Mouse (Mus musculus): ENCODE results near the gene Fgfr2.

Fgfr2 gene

GRCm38 (mm10) chr7:130213156-130213555 is 2910.0 kb downstream of the Fgfr2 start:
- Histone ChIP-seq H3K27me3 (ENCODE audit: insufficient read depth, low read length) (peaks cover 5% of the 10 kb centered on the region; the same call in 1 of the 2 replicates), H3K4me1 (replicated peaks; ENCODE audit: low read depth, low read length) (peaks cover 44% of the 10 kb centered on the region), H3K9me3 (ENCODE audit: low read length) (no peaks in the 10 kb centered on the region), H3K36me3 (ENCODE audit: insufficient read depth, low read length) (0 out of 2 replicates have a peak, but pooled peaks cover 5% of the 10 kb centered on the region), H3K4me3 (replicated peaks; ENCODE audit: low read length) (no peak overlapping the region)
- TF ChIP-seq POU5F1 (IDR thresholded peaks at IDR 0.05; ENCODE audit: borderline replicate concordance, low read length) (no peak), CTCF (conservative IDR thresholded peaks at IDR 0.05; ENCODE audit: low read length) (no peak), NANOG (IDR thresholded peaks at IDR 0.05; ENCODE audit: borderline replicate concordance, low read length) (no peak)

- 0 out of 2 replicates have a peak, but pooled peaks cover 5% of the 10 kb centered on the region for H3K36me3 ChIP-seq (ENCODE audit: insufficient read depth, low read length)
- peaks cover 56% of the 10 kb centered on the region for H3K4me1 ChIP-seq (replicated peaks; ENCODE audit: low read depth, low read length)
- peaks cover 5% of the 10 kb centered on the region; the same call in 1 of the 2 replicates for H3K27me3 ChIP-seq (ENCODE audit: insufficient read depth, low read length)
- no peak overlapping the region for H3K4me3 ChIP-seq (replicated peaks; ENCODE audit: low read length)
- no peaks in the 10 kb centered on the region for H3K9me3 ChIP-seq (ENCODE audit: low read length)
- TF ChIP-seq POU5F1 (IDR thresholded peaks at IDR 0.05; ENCODE audit: borderline replicate concordance, low read length) (no peak), NANOG (IDR thresholded peaks at IDR 0.05; ENCODE audit: borderline replicate concordance, low read length) (no peak), CTCF (conservative IDR thresholded peaks at IDR 0.05; ENCODE audit: low read length) (no peak)
Observed at GRCm38 (mm10) chr7:130211411-130211810, 2911.7 kb downstream of the Fgfr2 start.

GRCm38 (mm10) chr7:130208601-130209000 is 2914.5 kb downstream of the Fgfr2 start:
- H3K4me3 ChIP-seq (replicated peaks; ENCODE audit: low read length): no peak overlapping the region
- no peaks in the 10 kb centered on the region for H3K9me3 ChIP-seq (ENCODE audit: low read length)
- no peaks in the 10 kb centered on the region for H3K36me3 ChIP-seq (ENCODE audit: insufficient read depth, low read length)
- H3K27me3 ChIP-seq (ENCODE audit: insufficient read depth, low read length): peaks cover 5% of the 10 kb centered on the region; the same call in 1 of the 2 replicates
- peaks cover 43% of the 10 kb centered on the region for H3K4me1 ChIP-seq (replicated peaks; ENCODE audit: low read depth, low read length)
- TF ChIP-seq CTCF (conservative IDR thresholded peaks at IDR 0.05; ENCODE audit: low read length) (no peak), POU5F1 (IDR thresholded peaks at IDR 0.05; ENCODE audit: borderline replicate concordance, low read length) (no peak), NANOG (IDR thresholded peaks at IDR 0.05; ENCODE audit: borderline replicate concordance, low read length) (no peak)

- H3K27me3 ChIP-seq (ENCODE audit: insufficient read depth, low read length): no peaks in the 10 kb centered on the region
- no peaks in the 10 kb centered on the region for H3K9me3 ChIP-seq (ENCODE audit: low read length)
- 0 out of 2 replicates have a peak overlapping the region, but pooled peaks have one; percentile 13 for H3K4me3 ChIP-seq (replicated peaks; ENCODE audit: low read length)
- H3K4me1 ChIP-seq (replicated peaks; ENCODE audit: low read depth, low read length): peaks cover 43% of the 10 kb centered on the region
- no peaks in the 10 kb centered on the region for H3K36me3 ChIP-seq (ENCODE audit: insufficient read depth, low read length)
- TF ChIP-seq NANOG (IDR thresholded peaks at IDR 0.05; ENCODE audit: borderline replicate concordance, low read length) (no peak), POU5F1 (IDR thresholded peaks at IDR 0.05; ENCODE audit: borderline replicate concordance, low read length) (no peak), CTCF (conservative IDR thresholded peaks at IDR 0.05; ENCODE audit: low read length) (no peak)
Observed at GRCm38 (mm10) chr7:130206181-130206582, 2917.0 kb downstream of the Fgfr2 start.

- peaks cover 43% of the 10 kb centered on the region for H3K4me1 ChIP-seq (replicated peaks; ENCODE audit: low read depth, low read length)
- H3K9me3 ChIP-seq (ENCODE audit: low read length): no peaks in the 10 kb centered on the region
- no peaks in the 10 kb centered on the region for H3K36me3 ChIP-seq (ENCODE audit: insufficient read depth, low read length)
- no peaks in the 10 kb centered on the region for H3K27me3 ChIP-seq (ENCODE audit: insufficient read depth, low read length)
- TF ChIP-seq POU5F1 (IDR thresholded peaks at IDR 0.05; ENCODE audit: borderline replicate concordance, low read length) (no peak), CTCF (conservative IDR thresholded peaks at IDR 0.05; ENCODE audit: low read length) (no peak), NANOG (IDR thresholded peaks at IDR 0.05; ENCODE audit: borderline replicate concordance, low read length) (no peak)
- H3K4me3 ChIP-seq (replicated peaks; ENCODE audit: low read length): no peak overlapping the region
Observed at GRCm38 (mm10) chr7:130205140-130205539, 2918.0 kb downstream of the Fgfr2 start.

GRCm38 (mm10) chr7:130201020-130201419 is 2922.1 kb downstream of the Fgfr2 start:
- H3K36me3 ChIP-seq (ENCODE audit: insufficient read depth, low read length): no peaks in the 10 kb centered on the region
- TF ChIP-seq POU5F1 (IDR thresholded peaks at IDR 0.05; ENCODE audit: borderline replicate concordance, low read length) (no peak), NANOG (IDR thresholded peaks at IDR 0.05; ENCODE audit: borderline replicate concordance, low read length) (no peak), CTCF (conservative IDR thresholded peaks at IDR 0.05; ENCODE audit: low read length) (no peak)
- no peaks in the 10 kb centered on the region for H3K9me3 ChIP-seq (ENCODE audit: low read length)
- H3K4me3 ChIP-seq (replicated peaks; ENCODE audit: low read length): no peak overlapping the region
- H3K4me1 ChIP-seq (replicated peaks; ENCODE audit: low read depth, low read length): peaks cover 11% of the 10 kb centered on the region
- H3K27me3 ChIP-seq (ENCODE audit: insufficient read depth, low read length): no peaks in the 10 kb centered on the region; the same call in 1 of the 2 replicates

GRCm38 (mm10) chr7:130199951-130200350 is 2923.2 kb downstream of the Fgfr2 start:
- Histone ChIP-seq H3K4me1 (replicated peaks; ENCODE audit: low read depth, low read length) (peaks cover 3% of the 10 kb centered on the region; the same call in 1 of the 2 replicates), H3K27me3 (ENCODE audit: insufficient read depth, low read length) (no peaks in the 10 kb centered on the region; the same call in 1 of the 2 replicates), H3K9me3 (ENCODE audit: low read length) (no peaks in the 10 kb centered on the region), H3K36me3 (ENCODE audit: insufficient read depth, low read length) (no peaks in the 10 kb centered on the region), H3K4me3 (replicated peaks; ENCODE audit: low read length) (no peak overlapping the region)
- TF ChIP-seq POU5F1 (IDR thresholded peaks at IDR 0.05; ENCODE audit: borderline replicate concordance, low read length) (no peak), NANOG (IDR thresholded peaks at IDR 0.05; ENCODE audit: borderline replicate concordance, low read length) (no peak), CTCF (conservative IDR thresholded peaks at IDR 0.05; ENCODE audit: low read length) (no peak)

- TF ChIP-seq POU5F1 (IDR thresholded peaks at IDR 0.05; ENCODE audit: borderline replicate concordance, low read length) (no peak), NANOG (IDR thresholded peaks at IDR 0.05; ENCODE audit: borderline replicate concordance, low read length) (no peak), CTCF (conservative IDR thresholded peaks at IDR 0.05; ENCODE audit: low read length) (no peak)
- Histone ChIP-seq H3K4me1 (replicated peaks; ENCODE audit: low read depth, low read length) (peaks cover 3% of the 10 kb centered on the region; the same call in 1 of the 2 replicates), H3K27me3 (ENCODE audit: insufficient read depth, low read length) (no peaks in the 10 kb centered on the region; the same call in 1 of the 2 replicates), H3K36me3 (ENCODE audit: insufficient read depth, low read length) (no peaks in the 10 kb centered on the region), H3K9me3 (ENCODE audit: low read length) (no peaks in the 10 kb centered on the region), H3K4me3 (replicated peaks; ENCODE audit: low read length) (no peak overlapping the region)
Observed at GRCm38 (mm10) chr7:130199317-130199716, 2923.8 kb downstream of the Fgfr2 start.

- Histone ChIP-seq H3K27me3 (ENCODE audit: insufficient read depth, low read length) (peaks cover 4% of the 10 kb centered on the region; the same call in 1 of the 2 replicates), H3K4me1 (replicated peaks; ENCODE audit: low read depth, low read length) (peaks cover 17% of the 10 kb centered on the region), H3K9me3 (ENCODE audit: low read length) (no peaks in the 10 kb centered on the region), H3K36me3 (ENCODE audit: insufficient read depth, low read length) (no peaks in the 10 kb centered on the region), H3K4me3 (replicated peaks; ENCODE audit: low read length) (no peak overlapping the region)
- TF ChIP-seq CTCF (conservative IDR thresholded peaks at IDR 0.05; ENCODE audit: low read length) (no peak), POU5F1 (IDR thresholded peaks at IDR 0.05; ENCODE audit: borderline replicate concordance, low read length) (no peak), NANOG (IDR thresholded peaks at IDR 0.05; ENCODE audit: borderline replicate concordance, low read length) (no peak)
Observed at GRCm38 (mm10) chr7:130195081-130195480, 2928.1 kb downstream of the Fgfr2 start.

All from E14TG2a.4 (cell line).